In the genomic region with DNA sequence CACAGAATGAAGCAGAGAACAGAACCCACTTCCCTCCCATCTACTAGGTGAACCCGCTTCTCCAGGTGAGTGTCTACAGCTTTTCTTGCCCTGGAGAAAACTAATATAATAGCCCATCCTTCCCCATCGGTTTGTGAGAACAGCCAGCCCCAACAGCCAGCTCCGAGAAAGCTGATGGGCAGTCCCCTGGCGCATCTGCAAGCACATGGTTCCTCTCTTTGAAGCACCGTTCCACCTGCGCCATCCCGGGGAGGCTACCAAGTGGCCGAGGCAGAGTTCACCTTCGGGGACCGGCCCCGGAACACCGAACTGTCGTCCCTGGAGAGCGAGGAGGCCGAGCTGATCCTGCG, we compare ENCODE assay signal across 8 mouse cellular contexts. TPM values are rescaled to one million over a fixed set of nuclear protein-coding genes. Genes with fewer than 3 reads are reported as not detected.
DNase-seq lines count a peak whose midpoint lies in the region; ATAC-seq and TF ChIP-seq lines count a peak whose summit lies in the region.

No protein-coding gene starts in this region.

- H3K9me3 ChIP-seq in kidney, embryonic 14.5 days (ENCODE audit: control insufficient read depth, low read length), result no peaks in the 10 kb centered on the region
- no peaks in the 10 kb centered on the region for H3K9me3 ChIP-seq in hindbrain, embryonic 14.5 days (ENCODE audit: control insufficient read depth, low read length)
- H3K9me3 ChIP-seq in midbrain, embryonic 13.5 days, result no peaks in the 10 kb centered on the region

- 2% methylated on average over 16 of the region's 16 CpGs for WGBS in kidney, embryonic 14.5 days
- 1% methylated on average over 16 of the region's 16 CpGs for WGBS in hindbrain, embryonic 14.5 days
- 3% methylated on average over 16 of the region's 16 CpGs for WGBS in midbrain, embryonic 13.5 days

- TF ChIP-seq POLR2A in cortical plate, adult 2 months (IDR thresholded peaks at IDR 0.05; ENCODE audit: extremely low read depth, insufficient read depth, low read length), result no peak

- H3K4me1 ChIP-seq in kidney, embryonic 14.5 days (ENCODE audit: control insufficient read depth, insufficient read depth, low read length), result peaks cover 13% of the 10 kb centered on the region
- peaks cover 3% of the 10 kb centered on the region; the same call in 1 of the 2 replicates for H3K4me1 ChIP-seq in cortical plate, adult 2 months (ENCODE audit: control insufficient read depth, insufficient read depth, low read length)
- H3K4me1 ChIP-seq in hindbrain, embryonic 14.5 days (replicated peaks; ENCODE audit: control insufficient read depth, insufficient read depth, low read length), result peaks cover 17% of the 10 kb centered on the region
- peaks cover 23% of the 10 kb centered on the region for H3K4me1 ChIP-seq in midbrain, embryonic 13.5 days (replicated peaks)

- no peak for ATAC-seq in kidney, embryonic 14.5 days (ENCODE audit: low FRiP score, low TSS enrichment)
- ATAC-seq in hindbrain, embryonic 14.5 days (ENCODE audit: low FRiP score), result no peak
- no peak; the same call in none of the 2 replicates for ATAC-seq in midbrain, embryonic 13.5 days
- ATAC-seq in CD4-positive, CD25-positive, alpha-beta regulatory T cell, adult 4 months, result no peak

- DNase-seq in kidney, adult 18-20 months, result no peak
- no peak for DNase-seq in hindbrain, embryonic 14.5 days (ENCODE audit: low spot score)
- no peak for DNase-seq in left cerebral cortex, adult 9 months (ENCODE audit: low spot score in 2 of 2)
- no peak for DNase-seq in layer of hippocampus, adult 9-11 months

- H3K4me2 ChIP-seq in kidney, embryonic 14.5 days (replicated peaks; ENCODE audit: low read depth, low read length), result peak overlapping the region; percentile 99
- H3K4me2 ChIP-seq in hindbrain, embryonic 14.5 days (replicated peaks), result peak overlapping the region; percentile 93
- H3K4me2 ChIP-seq in midbrain, embryonic 13.5 days (replicated peaks), result peak overlapping the region; percentile 84

- TF ChIP-seq CTCF in cortical plate, adult 2 months (IDR thresholded peaks at IDR 0.05; ENCODE audit: extremely low read depth, insufficient read depth, low read length), result no peak

- no peaks in the 10 kb centered on the region for H3K36me3 ChIP-seq in kidney, embryonic 14.5 days (ENCODE audit: control insufficient read depth, insufficient read depth, low read length)
- H3K36me3 ChIP-seq in hindbrain, embryonic 14.5 days (replicated peaks; ENCODE audit: control insufficient read depth, insufficient read depth), result no peaks in the 10 kb centered on the region
- H3K36me3 ChIP-seq in midbrain, embryonic 13.5 days, result no peaks in the 10 kb centered on the region

- peaks cover 58% of the 10 kb centered on the region for H3K27me3 ChIP-seq in kidney, embryonic 14.5 days (ENCODE audit: control insufficient read depth, insufficient read depth, low read length)
- peaks cover 49% of the 10 kb centered on the region for H3K27me3 ChIP-seq in hindbrain, embryonic 14.5 days (ENCODE audit: control insufficient read depth, insufficient read depth, low read length)
- peaks cover 81% of the 10 kb centered on the region for H3K27me3 ChIP-seq in midbrain, embryonic 13.5 days

- peak overlapping the region; percentile 54 for H3K4me3 ChIP-seq in kidney, embryonic 14.5 days (ENCODE audit: low read length)
- H3K4me3 ChIP-seq in cortical plate, adult 2 months (ENCODE audit: insufficient read depth, low read length), result peak overlapping the region; percentile 88
- H3K4me3 ChIP-seq in hindbrain, embryonic 14.5 days (replicated peaks; ENCODE audit: low read length), result peak overlapping the region; percentile 57
- peak overlapping the region; percentile 54 for H3K4me3 ChIP-seq in midbrain, embryonic 13.5 days (replicated peaks)

- H3K27ac ChIP-seq in kidney, embryonic 14.5 days (ENCODE audit: low read depth, low read length), result no peak overlapping the region
- no peak overlapping the region for H3K27ac ChIP-seq in cortical plate, adult 2 months (ENCODE audit: insufficient read depth, low read length)
- peak overlapping the region; percentile 38; the same call in 1 of the 2 replicates for H3K27ac ChIP-seq in hindbrain, embryonic 14.5 days
- no peak overlapping the region for H3K27ac ChIP-seq in midbrain, embryonic 13.5 days

- H3K9ac ChIP-seq in kidney, embryonic 14.5 days (ENCODE audit: low read depth, low read length), result peak overlapping the region; percentile 48; the same call in 1 of the 2 replicates
- peak overlapping the region; percentile 77 for H3K9ac ChIP-seq in hindbrain, embryonic 14.5 days
- peak overlapping the region; percentile 67 for H3K9ac ChIP-seq in midbrain, embryonic 13.5 days (replicated peaks)

RNA-seq across cellular contexts. Expression of gene Gpr25, which starts 1.2 kb away (rescaled TPM):
- not detected in 2 replicates for polyA plus RNA-seq in kidney, embryonic 14.5 days (2014; fragmentation: Nextera tagmentation; extraction: Ambion mirVana)
- polyA plus RNA-seq in cortical plate, adult 2 months (2012; rRNA removed), result 6.5 and 9.7 TPM in 2 replicates
- 1.2 and 2.3 TPM in 2 replicates for polyA plus RNA-seq in hindbrain, embryonic 14.5 days (2014; fragmentation: Nextera tagmentation; extraction: Ambion mirVana)
- 0.24 TPM in 1 of 2 replicates, not detected in the other for polyA plus RNA-seq in midbrain, embryonic 13.5 days (2015; fragmentation: Nextera tagmentation; extraction: Ambion mirVana)
- not detected for polyA plus RNA-seq in CD4-positive, CD25-positive, alpha-beta regulatory T cell, adult 4 months (2017; shearing (Covaris generic))

RNA-seq across cellular contexts. Expression of gene Inava, which starts 25.5 kb away (rescaled TPM):
- 10.4 and 22.8 TPM in 2 replicates for polyA plus RNA-seq in kidney, embryonic 14.5 days (2014; fragmentation: Nextera tagmentation; extraction: Ambion mirVana)
- polyA plus RNA-seq in cortical plate, adult 2 months (2012; rRNA removed), result 3.3 TPM in 2 replicates
- 2.6 and 2.8 TPM in 2 replicates for polyA plus RNA-seq in hindbrain, embryonic 14.5 days (2014; fragmentation: Nextera tagmentation; extraction: Ambion mirVana)
- 4.7 and 6.2 TPM in 2 replicates for polyA plus RNA-seq in midbrain, embryonic 13.5 days (2015; fragmentation: Nextera tagmentation; extraction: Ambion mirVana)
- under 1 TPM in 1 of 2 experiments, not detected in 1; 0.28 TPM for polyA plus RNA-seq in CD4-positive, CD25-positive, alpha-beta regulatory T cell, adult 4 months (2017; shearing (Covaris generic))

RNA-seq across cellular contexts. Expression of gene Mroh3, which starts 46.9 kb away (rescaled TPM):
- 0.21 and 0.43 TPM in 2 replicates for polyA plus RNA-seq in kidney, embryonic 14.5 days (2014; fragmentation: Nextera tagmentation; extraction: Ambion mirVana)
- polyA plus RNA-seq in cortical plate, adult 2 months (2012; rRNA removed), result 1.0 and 1.6 TPM in 2 replicates
- not detected in 2 replicates for polyA plus RNA-seq in hindbrain, embryonic 14.5 days (2014; fragmentation: Nextera tagmentation; extraction: Ambion mirVana)
- polyA plus RNA-seq in midbrain, embryonic 13.5 days (2015; fragmentation: Nextera tagmentation; extraction: Ambion mirVana), result 0.17 and 0.22 TPM in 2 replicates
- not detected for polyA plus RNA-seq in CD4-positive, CD25-positive, alpha-beta regulatory T cell, adult 4 months (2017; shearing (Covaris generic))
